Comparison of ENCODE assay signal across 23 mouse cellular contexts in the genomic region with DNA sequence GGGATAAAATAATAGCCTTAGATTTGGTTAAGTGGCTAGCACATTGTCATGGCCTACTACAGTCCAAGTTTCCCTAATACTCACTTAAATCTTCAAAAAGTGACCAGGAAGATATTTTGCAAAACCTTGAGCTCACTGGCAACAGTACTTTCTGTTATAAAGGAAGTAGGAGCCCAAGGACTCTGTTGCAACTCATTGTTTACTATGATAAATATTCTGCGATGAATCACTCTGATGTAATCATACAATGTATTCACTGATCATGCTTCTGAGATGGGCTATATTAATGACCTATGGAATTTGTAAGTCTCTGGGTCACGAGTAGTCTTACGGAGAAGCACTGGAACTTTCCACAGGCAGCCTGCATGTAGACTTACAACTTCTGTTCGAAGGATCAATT.
DNase-seq lines count a peak whose midpoint lies in the region; TF ChIP-seq lines count a peak whose summit lies in the region.
"Had no signal": no experiment of that assay in that cellular context is flagged by ENCODE, and none has a peak within 500 bp of the region (broad histone marks: within the 10 kb centered on the region; RNA-seq: fewer than 3 reads in every experiment).

No protein-coding gene starts in this region.

- DNase-seq in 3T3-L1 (ENCODE audit: low read depth, low spot score), result peak; percentile 26
- no peak for DNase-seq in gastrocnemius, adult 8-10 months (ENCODE audit: low spot score in 2 of 2)
- DNase-seq in gastrocnemius, postnatal 10 days, result no peak
- DNase-seq in T-cell, adult 2 months (ENCODE audit: low spot score), result no peak
- DNase-seq: adrenal gland, adult 8-10 months; adrenal gland, postnatal 25 days; cerebellum, adult 11 months; cerebellum, adult 2 months; cerebellum, adult 9-11 months; cerebellum, postnatal 36 days; gastrocnemius, postnatal 25 days; heart, adult 2 months; heart, postnatal 14 days; heart, postnatal 4 days; kidney, adult 18-20 months had no signal

- H3K36me3 ChIP-seq in macrophage (ENCODE audit: inconsistent target), result no peaks in the 10 kb centered on the region
- H3K36me3 ChIP-seq: forebrain, embryonic 10.5 days; heart, embryonic 10.5 days; heart, embryonic 13.5 days had no signal

- WGBS in macrophage (ENCODE audit: missing documents), result 69% methylated on average over 4 of the region's 4 CpGs

- TF ChIP-seq CTCF in bone marrow macrophage, adult 2 months (IDR thresholded peaks at IDR 0.05; ENCODE audit: low read depth, low read length), result no peak

- H3K4me3 ChIP-seq in bone marrow macrophage, adult 2 months (ENCODE audit: insufficient read depth, low read length), result no peak overlapping the region
- H3K4me3 ChIP-seq in macrophage (ENCODE audit: inconsistent target), result no peak overlapping the region
- H3K4me3 ChIP-seq: forebrain, embryonic 10.5 days; forebrain, embryonic 13.5 days; heart, adult 2 months; heart, embryonic 10.5 days; heart, embryonic 13.5 days had no signal

- no peaks in the 10 kb centered on the region for H3K79me2 ChIP-seq in macrophage (ENCODE audit: inconsistent target)

- TF ChIP-seq POLR2A in bone marrow macrophage, adult 2 months (IDR thresholded peaks at IDR 0.05; ENCODE audit: borderline replicate concordance, low read depth, low read length), result no peak

- peaks cover 18% of the 10 kb centered on the region for H3K4me1 ChIP-seq in bone marrow macrophage, adult 2 months (ENCODE audit: control insufficient read depth, insufficient read depth, low read length)
- H3K4me1 ChIP-seq: forebrain, embryonic 10.5 days; forebrain, embryonic 13.5 days; heart, embryonic 10.5 days had no signal

- H3K27ac ChIP-seq in bone marrow macrophage, adult 2 months (ENCODE audit: insufficient read depth, low read depth, low read length), result peak overlapping the region; percentile 71
- peak overlapping the region; percentile 33; the same call in 1 of the 2 replicates for H3K27ac ChIP-seq in macrophage
- H3K27ac ChIP-seq: forebrain, embryonic 10.5 days; forebrain, embryonic 13.5 days; heart, adult 2 months; heart, embryonic 10.5 days; heart, embryonic 13.5 days; hindbrain, embryonic 14.5 days; hindbrain, postnatal 0 days had no signal
